Mouse (Mus musculus) kidney, adult 2 months (tissue): ENCODE measurements around the gene B9d2. TPM values are rescaled to one million over a fixed set of nuclear protein-coding genes. Genes with fewer than 3 reads are reported as not detected.

Experiments
- DNase-seq: peaks from one replicate; pipeline ENCODE4 v3.0.0; 2021
- H3K27ac ChIP-seq: fragments of 200-500 bp; 2 replicates; pipeline ENCODE4 v1.5.1; 2012; ENCODE audit warnings: low read depth, low read length, control low read depth, inconsistent platforms; ENCODE audit not compliant: insufficient read depth
- H3K27me3 ChIP-seq: fragments of 200-500 bp; replicated peaks from 2 replicates; pipeline ENCODE4 v1.6.1; 2012; ENCODE audit warnings: mild to moderate bottlenecking, moderate library complexity, low read length, inconsistent platforms; ENCODE audit not compliant: control insufficient read depth, insufficient read depth
- H3K36me3 ChIP-seq: fragments of 200-500 bp; 2 replicates; pipeline ENCODE4 v1.6.1; 2012; ENCODE audit warnings: mild to moderate bottlenecking, moderate library complexity, low read length, inconsistent platforms; ENCODE audit not compliant: control insufficient read depth, insufficient read depth
- H3K4me1 ChIP-seq: fragments of 200-500 bp; 2 replicates; pipeline ENCODE4 v1.6.1; 2011; ENCODE audit warnings: low read length; ENCODE audit not compliant: control insufficient read depth, insufficient read depth
- H3K4me3 ChIP-seq: fragments of 200-500 bp; 2 replicates; pipeline ENCODE4 v1.5.1; 2011; ENCODE audit warnings: mild to moderate bottlenecking, low read depth, low read length, control low read depth; ENCODE audit not compliant: insufficient read depth
- CTCF ChIP-seq: fragments of 200-500 bp; conservative IDR thresholded peaks from 2 replicates; pipeline ENCODE4 v1.5.1; 2011; ENCODE audit warnings: low read depth, mild to moderate bottlenecking, control low read depth, low read length, moderate library complexity, mixed read lengths; ENCODE audit not compliant: insufficient read depth, insufficient read length
- POLR2A ChIP-seq: fragments of 200-500 bp; IDR thresholded peaks from one replicate; pipeline ENCODE4 v1.6.1; 2011; ENCODE audit warnings: low read depth, low read length, control low read depth
- WGBS: fragments of 180-500 bp; shearing (Covaris S2); methylation state at CpG from one replicate; pipeline ENCODE4 v1.1.7; 2018; 5-methylcytosine and 5-hydroxymethylcytosine counted together
- polyA plus RNA-seq: library from polyadenylated mRNA; depleted of rRNA; stranded (reverse); fragments of >200 nt; gene quantifications from 2 replicates; pipeline ENCODE4 v1.2.3, GENCODE M21; 2012

B9d2 gene
- polyA plus RNA-seq, 1 experiment = 63.1 TPM

DNA sequence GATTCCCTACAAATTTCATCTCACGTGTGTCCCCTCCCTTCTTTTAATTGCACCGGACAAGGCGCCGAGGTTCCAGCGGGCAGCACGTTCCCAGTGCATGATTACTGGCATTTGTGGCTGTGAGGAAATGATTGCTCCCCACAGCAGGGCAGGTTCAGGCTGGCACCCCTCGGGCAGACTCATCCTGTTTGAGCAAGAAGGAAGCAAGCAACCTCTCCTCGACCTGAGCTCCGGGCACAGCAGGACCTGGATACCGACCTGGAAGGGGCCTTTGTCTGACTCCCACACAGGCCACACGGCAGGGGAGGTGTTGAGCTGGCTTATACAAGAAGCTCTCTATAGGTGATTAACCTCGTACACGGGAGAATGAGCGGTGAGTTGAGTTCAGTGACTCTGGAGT lies 35.5 kb upstream of the B9d2 start:
- Histone ChIP-seq H3K4me1 (no peaks in the 10 kb centered on the region), H3K27ac (peak overlapping the region; percentile 26; the same call in 1 of the 2 replicates), H3K36me3 (no peaks in the 10 kb centered on the region), H3K4me3 (no peak overlapping the region), H3K27me3 (no peaks in the 10 kb centered on the region)
- peak; percentile 46 for DNase-seq
- TF ChIP-seq CTCF (no peak), POLR2A (no peak)
- 34% methylated on average over 14 of the region's 14 CpGs for WGBS

DNA sequence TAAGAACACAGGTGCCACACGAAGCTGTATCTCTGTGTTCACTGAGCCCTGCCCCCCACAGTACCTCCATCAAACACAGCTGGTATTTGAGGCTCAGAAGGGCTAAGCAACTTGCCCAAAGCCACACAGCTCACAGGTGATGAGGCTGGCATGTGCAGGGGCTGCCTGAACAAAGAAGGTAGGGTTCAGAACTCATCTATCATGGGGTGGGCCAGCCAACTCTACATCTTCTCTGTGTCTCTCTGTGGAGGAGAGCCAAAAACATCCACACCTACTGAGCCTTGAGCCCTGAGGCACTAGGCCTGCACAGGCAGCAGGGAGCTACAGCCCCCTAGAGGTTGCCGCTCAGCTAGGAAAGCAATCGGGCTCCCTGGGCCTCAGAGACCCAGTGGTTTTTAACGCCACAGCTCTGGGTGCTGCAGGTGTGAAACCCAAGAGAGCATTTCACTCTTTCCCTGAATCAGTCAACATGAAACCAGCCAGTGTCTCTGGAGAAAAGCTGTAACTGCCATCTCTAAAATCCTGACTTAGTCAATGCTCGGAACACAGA lies 32.9 kb upstream of the B9d2 start:
- Histone ChIP-seq H3K4me3 (no peak overlapping the region), H3K36me3 (no peaks in the 10 kb centered on the region), H3K4me1 (peaks cover 4% of the 10 kb centered on the region; the same call in 1 of the 2 replicates), H3K27me3 (no peaks in the 10 kb centered on the region), H3K27ac (no peak overlapping the region)
- DNase-seq = no peak
- 59% methylated on average over 5 of the region's 5 CpGs for WGBS
- TF ChIP-seq POLR2A = no peak
- peak; percentile 45; the same call in 1 of the 2 replicates for TF ChIP-seq CTCF

DNA sequence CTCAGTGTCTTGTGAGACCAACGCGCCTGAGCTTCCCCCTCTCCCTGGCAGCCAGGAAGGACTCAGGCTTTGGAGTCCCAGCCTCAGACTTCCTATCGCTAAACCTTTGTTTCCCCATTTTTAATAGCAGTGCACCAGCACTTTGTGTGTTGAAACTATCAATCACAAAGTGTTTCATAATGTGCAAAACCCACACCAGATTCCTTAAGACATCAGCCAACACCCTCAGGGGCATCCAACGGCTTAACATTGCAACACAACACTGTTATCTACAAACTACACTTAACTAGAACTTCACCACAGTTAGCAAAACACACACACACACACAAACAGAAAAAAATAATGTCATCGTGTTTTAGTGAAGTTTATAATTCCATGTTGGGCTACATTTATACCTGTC lies 30.7 kb upstream of the B9d2 start:
- WGBS = 67% methylated on average over 5 of the region's 5 CpGs
- DNase-seq = no peak
- Histone ChIP-seq H3K36me3 (no peaks in the 10 kb centered on the region), H3K4me3 (no peak overlapping the region), H3K27ac (no peak overlapping the region), H3K4me1 (peaks cover 7% of the 10 kb centered on the region; the same call in 1 of the 2 replicates), H3K27me3 (no peaks in the 10 kb centered on the region)
- TF ChIP-seq POLR2A (no peak), CTCF (no peak)

- no peaks in the 10 kb centered on the region for H3K27me3 ChIP-seq
- H3K4me3 ChIP-seq = no peak overlapping the region
- no peak for DNase-seq
- peaks cover 18% of the 10 kb centered on the region; the same call in 1 of the 2 replicates for H3K4me1 ChIP-seq
- H3K36me3 ChIP-seq = no peaks in the 10 kb centered on the region
- TF ChIP-seq POLR2A (no peak), CTCF (0 out of 2 replicates have a peak, but pooled peaks have one; percentile 27)
- 74% methylated on average over 8 of the region's 8 CpGs for WGBS
- H3K27ac ChIP-seq = no peak overlapping the region
Observed at GRCm38 (mm10) chr7:25651281-25651680, 29.3 kb upstream of the B9d2 start.

DNA sequence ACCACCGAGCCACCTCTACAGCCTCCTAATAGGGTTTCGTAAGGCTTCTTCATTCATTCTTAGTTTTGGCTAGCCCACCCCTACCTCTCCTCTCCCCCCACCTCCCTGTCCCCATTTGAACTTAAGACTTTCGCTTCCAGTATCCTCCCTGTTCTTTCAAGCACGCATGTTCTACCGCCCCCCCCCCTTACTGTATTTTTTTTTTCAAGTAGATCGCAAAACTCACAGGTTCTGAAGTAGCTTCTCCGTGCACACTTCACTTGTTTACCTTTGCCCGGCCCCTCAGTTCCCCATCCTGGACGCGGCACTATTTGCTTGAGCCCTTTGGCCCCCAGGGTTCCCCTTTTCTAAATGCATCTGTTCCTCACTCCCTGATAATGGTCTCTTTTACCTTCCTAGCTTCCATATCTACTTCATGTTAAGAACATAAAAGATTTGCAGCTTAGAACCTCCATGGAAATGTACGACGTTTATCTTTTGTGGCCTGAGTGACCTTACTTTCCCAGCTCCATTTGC lies 28.3 kb upstream of the B9d2 start:
- peaks cover 25% of the 10 kb centered on the region; the same call in 1 of the 2 replicates for H3K4me1 ChIP-seq
- WGBS = 80% methylated on average over 12 of the region's 12 CpGs

GRCm38 (mm10) chr7:25655601-25656428 lies 24.8 kb upstream of the B9d2 start:
- Histone ChIP-seq H3K4me3 (peak overlapping the region; percentile 9; the same call in 1 of the 2 replicates), H3K27me3 (no peaks in the 10 kb centered on the region), H3K36me3 (no peaks in the 10 kb centered on the region), H3K4me1 (peaks cover 21% of the 10 kb centered on the region; the same call in 1 of the 2 replicates), H3K27ac (peak overlapping the region; percentile 76)
- WGBS = 46% methylated on average over 11 of the region's 11 CpGs
- TF ChIP-seq POLR2A (no peak), CTCF (no peak)
- peak; percentile 82 for DNase-seq

More for the DNA sequence above, 28.3 kb upstream of the B9d2 start:
- Histone ChIP-seq H3K4me3 (no peak overlapping the region), H3K27ac (no peak overlapping the region), H3K36me3 (no peaks in the 10 kb centered on the region), H3K27me3 (no peaks in the 10 kb centered on the region)
- DNase-seq = no peak
- TF ChIP-seq POLR2A = no peak
- no peak for TF ChIP-seq CTCF

DNA sequence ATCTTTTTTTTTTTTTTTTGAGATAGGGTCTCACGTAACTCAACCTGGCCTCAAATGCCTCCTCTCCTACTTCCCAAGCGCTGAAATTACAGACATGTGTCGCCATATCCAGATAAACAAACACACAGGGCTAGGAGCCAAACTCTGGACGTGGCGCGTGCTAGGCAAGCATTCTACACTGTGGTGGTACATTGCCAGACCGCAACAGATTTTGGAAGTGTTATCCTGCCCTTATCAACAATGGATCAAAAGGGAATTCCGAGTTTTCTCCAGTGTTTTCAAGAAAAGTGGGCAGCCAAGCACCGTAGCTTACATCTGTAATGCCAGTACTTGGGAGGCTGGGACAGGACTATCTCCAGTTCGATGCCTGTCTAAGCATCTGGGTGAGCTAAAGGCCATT lies 22.8 kb upstream of the B9d2 start:
- Histone ChIP-seq H3K4me3 (peak overlapping the region; percentile 53), H3K27ac (peak overlapping the region; percentile 98; the same call in 1 of the 2 replicates), H3K4me1 (peaks cover 21% of the 10 kb centered on the region; the same call in 1 of the 2 replicates), H3K36me3 (no peaks in the 10 kb centered on the region), H3K27me3 (no peaks in the 10 kb centered on the region)
- peak; percentile 49 for DNase-seq
- WGBS = 19% methylated on average over 10 of the region's 10 CpGs
- TF ChIP-seq CTCF = no peak
- TF ChIP-seq POLR2A = no peak
